In genomic region chr10:42170201-42170600, GRCm38 (mm10) we compare ENCODE assay signal across 21 mouse cellular contexts.
DNase-seq lines count a peak whose midpoint lies in the region; ATAC-seq lines count a peak whose summit lies in the region.
"Had no signal": no experiment of that assay in that cellular context is flagged by ENCODE, and none has a peak within 500 bp of the region (broad histone marks: within the 10 kb centered on the region; RNA-seq: fewer than 3 reads in every experiment).

No protein-coding gene starts in this region.

- no peak overlapping the region for H3K9ac ChIP-seq in kidney, embryonic 16.5 days (replicated peaks; ENCODE audit: low read length)
- no peak overlapping the region for H3K9ac ChIP-seq in stomach, embryonic 14.5 days (replicated peaks; ENCODE audit: low read depth, low read length)
- H3K9ac ChIP-seq: forebrain, embryonic 12.5 days; hindbrain, embryonic 13.5 days; limb, embryonic 15.5 days; liver, embryonic 15.5 days; midbrain, embryonic 12.5 days had no signal

- ATAC-seq in kidney, embryonic 16.5 days (ENCODE audit: low FRiP score, low TSS enrichment), result 0 out of 2 replicates have a peak, but pooled peaks have one; percentile 14
- ATAC-seq in stomach, embryonic 14.5 days (ENCODE audit: insufficient number of reproducible peaks, insufficient read depth, low FRiP score, low read depth), result 0 out of 2 replicates have a peak, but pooled peaks have one; percentile 20
- ATAC-seq: inflammation-experienced regulatory T-cells, adult 6 months had no signal

- peak; percentile 34 for DNase-seq in embryo, embryonic 9.5 days (ENCODE audit: extremely low spot score)
- DNase-seq in embryo, embryonic 11 days, result no peak
- no peak for DNase-seq in kidney, adult 9 months
- peak; percentile 70 for DNase-seq in ZHBTc4 (ENCODE audit: low read depth, low spot score)
- no peak for DNase-seq in layer of hippocampus, postnatal 14 days (ENCODE audit: low spot score in 2 of 2)
- DNase-seq in thymus, postnatal 25 days, result no peak
- DNase-seq: adrenal gland, adult 8-10 months; cerebellum, adult 8-10 months; gastrocnemius, postnatal 10 days; layer of hippocampus, postnatal 36 days; right cerebral cortex, postnatal 4 days; thymus, postnatal 36 days had no signal

- H3K4me2 ChIP-seq in kidney, embryonic 16.5 days (replicated peaks; ENCODE audit: low read depth, low read length), result no peak overlapping the region
- no peak overlapping the region for H3K4me2 ChIP-seq in stomach, embryonic 14.5 days (replicated peaks; ENCODE audit: low read depth, low read length)
- H3K4me2 ChIP-seq: forebrain, embryonic 12.5 days; hindbrain, embryonic 13.5 days; liver, embryonic 15.5 days; midbrain, embryonic 12.5 days had no signal

- H3K4me1 ChIP-seq in kidney, embryonic 16.5 days (ENCODE audit: insufficient read depth, low read length), result peaks cover 12% of the 10 kb centered on the region
- H3K4me1 ChIP-seq in stomach, embryonic 14.5 days (ENCODE audit: control insufficient read depth, insufficient read depth, low read length), result peaks cover 7% of the 10 kb centered on the region; the same call in 1 of the 2 replicates
- H3K4me1 ChIP-seq: hindbrain, embryonic 13.5 days; midbrain, embryonic 12.5 days had no signal

- no peak overlapping the region for H3K4me3 ChIP-seq in kidney, embryonic 16.5 days (ENCODE audit: low read length)
- no peak overlapping the region for H3K4me3 ChIP-seq in stomach, embryonic 14.5 days (ENCODE audit: low read depth, low read length)
- H3K4me3 ChIP-seq: forebrain, embryonic 12.5 days; hindbrain, embryonic 13.5 days; limb, embryonic 15.5 days; liver, embryonic 15.5 days; midbrain, embryonic 12.5 days had no signal

- H3K36me3 ChIP-seq in kidney, embryonic 16.5 days (ENCODE audit: insufficient read depth, low read length), result no peaks in the 10 kb centered on the region
- no peaks in the 10 kb centered on the region for H3K36me3 ChIP-seq in stomach, embryonic 14.5 days (ENCODE audit: control insufficient read depth, insufficient read depth, low read length)
- H3K36me3 ChIP-seq: forebrain, embryonic 12.5 days; hindbrain, embryonic 13.5 days; limb, embryonic 15.5 days; liver, embryonic 15.5 days; midbrain, embryonic 12.5 days had no signal

- H3K27ac ChIP-seq in kidney, embryonic 16.5 days (ENCODE audit: low read length), result no peak overlapping the region
- H3K27ac ChIP-seq in stomach, embryonic 14.5 days (ENCODE audit: low read length), result no peak overlapping the region
- H3K27ac ChIP-seq: forebrain, embryonic 12.5 days; hindbrain, embryonic 13.5 days; kidney, postnatal 0 days; limb, embryonic 15.5 days; liver, embryonic 15.5 days; midbrain, embryonic 12.5 days had no signal

- no peaks in the 10 kb centered on the region for H3K9me3 ChIP-seq in kidney, embryonic 16.5 days (ENCODE audit: low read length)
- no peaks in the 10 kb centered on the region for H3K9me3 ChIP-seq in stomach, embryonic 14.5 days (ENCODE audit: control insufficient read depth, low read depth, low read length)
- H3K9me3 ChIP-seq: forebrain, embryonic 12.5 days; hindbrain, embryonic 13.5 days; limb, embryonic 15.5 days; liver, embryonic 15.5 days; midbrain, embryonic 12.5 days had no signal

- WGBS in kidney, embryonic 16.5 days, result 63% methylated on average over 5 of the region's 5 CpGs
- 63% methylated on average over 5 of the region's 5 CpGs for WGBS in stomach, embryonic 14.5 days

- H3K27me3 ChIP-seq in kidney, embryonic 16.5 days (ENCODE audit: insufficient read depth, low read length), result no peaks in the 10 kb centered on the region
- H3K27me3 ChIP-seq in stomach, embryonic 14.5 days (ENCODE audit: control insufficient read depth, insufficient read depth, low read length), result no peaks in the 10 kb centered on the region
- H3K27me3 ChIP-seq: forebrain, embryonic 12.5 days; hindbrain, embryonic 13.5 days; limb, embryonic 15.5 days; liver, embryonic 15.5 days; midbrain, embryonic 12.5 days had no signal

Comparison
In these comparisons a context has a peak if more than half of its experiments do, and no peak if none do; other contexts are left out.
1. DNase-seq: peak in embryo, embryonic 9.5 days (single experiment) and ZHBTc4 (single experiment); none in embryo, embryonic 11 days (single experiment), kidney, adult 9 months (single experiment), layer of hippocampus, postnatal 14 days (0 of 2) and thymus, postnatal 25 days (single experiment).